Mouse (Mus musculus) bone marrow, adult 2 months (tissue): Measurements from ENCODE around the gene Mtfp1.

ENCODE experiments used
- CTCF ChIP-seq: fragments of 200-500 bp; IDR thresholded peaks from 2 replicates; pipeline ENCODE4 v1.5.1; 2011; ENCODE audit warnings: low read length, control low read depth; ENCODE audit not compliant: control insufficient read depth, insufficient read depth
- POLR2A ChIP-seq: fragments of 200-500 bp; IDR thresholded peaks from 2 replicates; pipeline ENCODE4 v1.6.1; 2011; ENCODE audit warnings: low read depth, mild to moderate bottlenecking, control low read depth, low read length, borderline replicate concordance; ENCODE audit not compliant: control insufficient read depth

- TF ChIP-seq CTCF (no peak), POLR2A (no peak)
Observed at GRCm38 (mm10) chr11:4093459-4094377, 1.5 kb downstream of the Mtfp1 start.
